Mouse (Mus musculus) intestine, embryonic 15.5 days (tissue): ENCODE measurements around the gene Psma3. TPM values are rescaled to one million over a fixed set of nuclear protein-coding genes. Genes with fewer than 3 reads are reported as not detected.
A peak's percentile ranks its signal among the peaks of the same experiment; 100 is the strongest.

Source experiments
- ATAC-seq: fragments of 200-750 bp; cut with Nextera tagmentation; 2 replicates; pipeline ENCODE4 v1.8.0; 2017; ENCODE audit warnings: moderate TSS enrichment, moderate library complexity
- H3K27ac ChIP-seq: fragments of 300-500 bp; sonication (generic); 2 replicates; pipeline ENCODE4 v1.5.1; 2015; ENCODE audit warnings: mild to moderate bottlenecking, inconsistent platforms
- H3K27me3 ChIP-seq: fragments of 300-500 bp; sonication (generic); replicated peaks from 2 replicates; pipeline ENCODE4 v1.6.1; 2015; ENCODE audit warnings: inconsistent platforms
- H3K36me3 ChIP-seq: fragments of 300-500 bp; sonication (generic); 2 replicates; pipeline ENCODE4 v1.6.1; 2015; ENCODE audit warnings: inconsistent platforms
- H3K4me1 ChIP-seq: fragments of 300-500 bp; sonication (generic); replicated peaks from 2 replicates; pipeline ENCODE4 v1.6.1; 2015; ENCODE audit warnings: inconsistent platforms
- H3K4me2 ChIP-seq: fragments of 300-500 bp; sonication (generic); replicated peaks from 2 replicates; pipeline ENCODE4 v1.6.1; 2015; ENCODE audit warnings: mild to moderate bottlenecking, inconsistent platforms
- H3K4me3 ChIP-seq: fragments of 300-500 bp; sonication (generic); replicated peaks from 2 replicates; pipeline ENCODE4 v1.5.1; 2015; ENCODE audit warnings: inconsistent platforms
- H3K9ac ChIP-seq: fragments of 300-500 bp; sonication (generic); 2 replicates; pipeline ENCODE4 v1.6.1; 2015; ENCODE audit warnings: inconsistent platforms
- H3K9me3 ChIP-seq: fragments of 300-500 bp; sonication (generic); 2 replicates; pipeline ENCODE4 v1.6.1; 2016; ENCODE audit warnings: inconsistent platforms
- WGBS: fragments of 180-500 bp; shearing (Covaris S2); methylation state at CpG from one replicate; pipeline ENCODE4 v1.1.7; 2015; 5-methylcytosine and 5-hydroxymethylcytosine counted together
- polyA plus RNA-seq: library from polyadenylated mRNA; unstranded; fragments of >200 nt; fragmentation: Nextera tagmentation; extraction: Ambion mirVana; gene quantifications from 2 replicates; pipeline ENCODE4 v1.2.1, GENCODE M21; 2015

Gene Psma3
- polyA plus RNA-seq = 593 and 607 TPM in 2 replicates

- Histone ChIP-seq H3K36me3 (no peaks in the 10 kb centered on the region; the same call in 1 of the 2 replicates), H3K4me1 (0 out of 2 replicates have a peak, but pooled peaks cover 6% of the 10 kb centered on the region), H3K4me2 (peak within 1 kb of the TSS; percentile 57), H3K27me3 (no peaks in the 10 kb centered on the region), H3K9ac (peak within 1 kb of the TSS; percentile 98), H3K9me3 (no peaks in the 10 kb centered on the region), H3K27ac (peak within 1 kb of the TSS; percentile 98), H3K4me3 (peak within 1 kb of the TSS; percentile 91)
- WGBS = under 1% methylated on average over 71 of the region's 71 CpGs
- ATAC-seq = peak; percentile 100
Observed at GRCm38 (mm10) chr12:70974441-70975266, at the start of gene Psma3. Gene Psma3, plus strand, starts transcription at chr12:70974621.

- H3K27ac ChIP-seq = no peak overlapping the region
- no peak overlapping the region for H3K9ac ChIP-seq
- H3K27me3 ChIP-seq = no peaks in the 10 kb centered on the region
- H3K4me3 ChIP-seq = no peak overlapping the region
- H3K36me3 ChIP-seq = no peaks in the 10 kb centered on the region
- 77% methylated on average over 4 of the region's 4 CpGs for WGBS
- ATAC-seq = no peak
- no peak overlapping the region for H3K4me2 ChIP-seq
- no peaks in the 10 kb centered on the region for H3K9me3 ChIP-seq
- H3K4me1 ChIP-seq = no peaks in the 10 kb centered on the region
Observed at GRCm38 (mm10) chr12:70929781-70930180, 44.6 kb upstream of the Psma3 start.

- ATAC-seq = peak; percentile 57
- Histone ChIP-seq H3K27me3 (no peaks in the 10 kb centered on the region), H3K4me2 (peak overlapping the region; percentile 52), H3K27ac (peak overlapping the region; percentile 90), H3K36me3 (no peaks in the 10 kb centered on the region), H3K9me3 (no peaks in the 10 kb centered on the region), H3K4me3 (peak overlapping the region; percentile 85), H3K4me1 (no peaks in the 10 kb centered on the region), H3K9ac (peak overlapping the region; percentile 88)
- WGBS = 27% methylated on average over 10 of the region's 12 CpGs
Observed at GRCm38 (mm10) chr12:70937150-70937549, 37.3 kb upstream of the Psma3 start.

GRCm38 (mm10) chr12:70937571-70938384, 36.6 kb upstream of the Psma3 start, which contains the start of gene Actr10:
Gene Actr10, plus strand, starts transcription at chr12:70937857.
- Histone ChIP-seq H3K9ac (peak within 1 kb of the TSS; percentile 88), H3K9me3 (no peaks in the 10 kb centered on the region), H3K4me2 (peak within 1 kb of the TSS; percentile 65), H3K36me3 (no peaks in the 10 kb centered on the region), H3K27ac (peak within 1 kb of the TSS; percentile 90), H3K4me1 (no peaks in the 10 kb centered on the region), H3K4me3 (peak within 1 kb of the TSS; percentile 85), H3K27me3 (no peaks in the 10 kb centered on the region)
- peak; percentile 97 for ATAC-seq
- WGBS = under 1% methylated on average over 59 of the region's 59 CpGs

GRCm38 (mm10) chr12:70940806-70941205, 33.6 kb upstream of the Psma3 start:
- no peaks in the 10 kb centered on the region for H3K27me3 ChIP-seq
- 96% methylated on average over 7 of the region's 7 CpGs for WGBS
- no peak overlapping the region for H3K9ac ChIP-seq
- no peak overlapping the region for H3K4me2 ChIP-seq
- H3K9me3 ChIP-seq = no peaks in the 10 kb centered on the region
- no peak overlapping the region for H3K4me3 ChIP-seq
- no peaks in the 10 kb centered on the region for H3K4me1 ChIP-seq
- H3K27ac ChIP-seq = no peak overlapping the region
- ATAC-seq = no peak
- peaks cover 10% of the 10 kb centered on the region for H3K36me3 ChIP-seq

- Histone ChIP-seq H3K9me3 (no peaks in the 10 kb centered on the region), H3K9ac (no peak overlapping the region), H3K27ac (no peak overlapping the region), H3K4me1 (no peaks in the 10 kb centered on the region), H3K27me3 (no peaks in the 10 kb centered on the region), H3K4me3 (no peak overlapping the region), H3K4me2 (no peak overlapping the region), H3K36me3 (peaks cover 19% of the 10 kb centered on the region)
- WGBS = 90% methylated on average over 5 of the region's 5 CpGs
- no peak for ATAC-seq
Observed at GRCm38 (mm10) chr12:70944181-70944580, 30.2 kb upstream of the Psma3 start.

GRCm38 (mm10) chr12:70946585-70947256, 27.7 kb upstream of the Psma3 start:
- no peaks in the 10 kb centered on the region for H3K4me1 ChIP-seq
- 88% methylated on average over 10 of the region's 10 CpGs for WGBS
- H3K4me3 ChIP-seq = no peak overlapping the region
- no peak for ATAC-seq
- H3K4me2 ChIP-seq = no peak overlapping the region
- no peak overlapping the region for H3K9ac ChIP-seq
- no peak overlapping the region for H3K27ac ChIP-seq
- H3K9me3 ChIP-seq = no peaks in the 10 kb centered on the region
- peaks cover 19% of the 10 kb centered on the region for H3K36me3 ChIP-seq
- H3K27me3 ChIP-seq = no peaks in the 10 kb centered on the region

- Histone ChIP-seq H3K27me3 (no peaks in the 10 kb centered on the region), H3K9me3 (no peaks in the 10 kb centered on the region), H3K4me2 (no peak overlapping the region), H3K36me3 (peaks cover 33% of the 10 kb centered on the region), H3K4me1 (no peaks in the 10 kb centered on the region), H3K4me3 (no peak overlapping the region), H3K9ac (no peak overlapping the region), H3K27ac (no peak overlapping the region)
- no peak for ATAC-seq
- WGBS = 91% methylated on average over 4 of the region's 4 CpGs
Observed at GRCm38 (mm10) chr12:70958640-70959039, 15.8 kb upstream of the Psma3 start.

- H3K9ac ChIP-seq = peak overlapping the region; percentile 72
- 31% methylated on average over 8 of the region's 8 CpGs for WGBS
- peak overlapping the region; percentile 65; the same call in 1 of the 2 replicates for H3K4me3 ChIP-seq
- peak overlapping the region; percentile 98 for H3K27ac ChIP-seq
- peak overlapping the region; percentile 65 for H3K4me2 ChIP-seq
- ATAC-seq = no peak
- no peaks in the 10 kb centered on the region for H3K9me3 ChIP-seq
- H3K27me3 ChIP-seq = no peaks in the 10 kb centered on the region
- 0 out of 2 replicates have a peak, but pooled peaks cover 3% of the 10 kb centered on the region for H3K36me3 ChIP-seq
- no peaks in the 10 kb centered on the region for H3K4me1 ChIP-seq
Observed at GRCm38 (mm10) chr12:70967581-70967980, 6.8 kb upstream of the Psma3 start.

- H3K36me3 ChIP-seq = 0 out of 2 replicates have a peak, but pooled peaks cover 3% of the 10 kb centered on the region
- no peaks in the 10 kb centered on the region for H3K9me3 ChIP-seq
- H3K4me3 ChIP-seq = peak overlapping the region; percentile 65
- H3K9ac ChIP-seq = peak overlapping the region; percentile 72
- H3K4me1 ChIP-seq = no peaks in the 10 kb centered on the region
- peak overlapping the region; percentile 65 for H3K4me2 ChIP-seq
- no peaks in the 10 kb centered on the region for H3K27me3 ChIP-seq
- H3K27ac ChIP-seq = peak overlapping the region; percentile 98
- ATAC-seq = peak; percentile 94
- whole genome bisulfite sequencing = under 1% methylated on average over 35 of the region's 35 CpGs
Observed at GRCm38 (mm10) chr12:70968141-70968790, 6.2 kb upstream of the Psma3 start.

- H3K4me2 ChIP-seq = peak overlapping the region; percentile 65
- under 1% methylated on average over 15 of the region's 15 CpGs for WGBS
- H3K9ac ChIP-seq = peak overlapping the region; percentile 72
- H3K36me3 ChIP-seq = no peaks in the 10 kb centered on the region
- ATAC-seq = peak; percentile 76
- H3K4me1 ChIP-seq = no peaks in the 10 kb centered on the region
- peak overlapping the region; percentile 98 for H3K27ac ChIP-seq
- H3K27me3 ChIP-seq = no peaks in the 10 kb centered on the region
- peak overlapping the region; percentile 65 for H3K4me3 ChIP-seq
- H3K9me3 ChIP-seq = no peaks in the 10 kb centered on the region
Observed at GRCm38 (mm10) chr12:70968791-70969307, 5.6 kb upstream of the Psma3 start.
